Mouse (Mus musculus): ENCODE measurements around the gene Rsc1a1. TPM values are rescaled to one million over a fixed set of nuclear protein-coding genes. Genes with fewer than 3 reads are reported as not detected.

Gene Rsc1a1
- polyA plus RNA-seq (2015; fragmentation: Nextera tagmentation; extraction: Ambion mirVana), result not detected in 2 replicates

DNA sequence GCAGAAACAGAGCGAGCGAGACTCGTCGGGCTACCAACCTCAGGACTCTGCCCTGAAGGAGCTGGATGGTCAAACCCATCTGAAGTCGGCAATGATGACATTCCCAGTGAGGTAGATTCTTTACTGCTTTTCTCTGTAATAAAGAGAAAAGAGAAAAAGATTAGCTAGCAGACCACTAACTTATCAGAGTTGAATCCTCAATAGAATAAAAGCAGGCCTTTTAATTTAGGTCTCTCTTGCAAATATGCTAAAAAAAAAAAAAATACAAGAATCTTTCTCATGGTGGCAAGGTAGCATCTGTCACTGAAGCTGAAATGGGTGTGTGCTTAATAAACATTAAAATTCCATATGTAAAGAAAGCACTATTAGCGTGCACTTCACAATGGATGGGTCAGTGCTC lies at the start of gene Rsc1a1:
TSS of gene Rsc1a1 (minus strand) at position 101 of the 400 bp plus-strand sequence.
- no peak for ATAC-seq
- TF ChIP-seq CTCF (IDR thresholded peaks at IDR 0.05; ENCODE audit: low read depth), result no peak
- Histone ChIP-seq H3K4me3 (ENCODE audit: low read depth, low read length) (no peak within 1 kb of the TSS), H3K36me3 (ENCODE audit: control insufficient read depth, insufficient read depth) (peaks cover 70% of the 10 kb centered on the region), H3K4me1 (replicated peaks; ENCODE audit: control insufficient read depth, insufficient read depth, low read length) (no peaks in the 10 kb centered on the region), H3K9me3 (ENCODE audit: control insufficient read depth) (no peaks in the 10 kb centered on the region), H3K27ac (ENCODE audit: low read depth, low read length) (no peak within 1 kb of the TSS), H3K27me3 (replicated peaks; ENCODE audit: control insufficient read depth, insufficient read depth, low read length) (no peaks in the 10 kb centered on the region), H3K9ac (ENCODE audit: low read depth, low read length) (no peak within 1 kb of the TSS), H3K4me2 (replicated peaks; ENCODE audit: low read depth) (no peak within 1 kb of the TSS)
- 95% methylated on average over 6 of the region's 6 CpGs for WGBS

DNA sequence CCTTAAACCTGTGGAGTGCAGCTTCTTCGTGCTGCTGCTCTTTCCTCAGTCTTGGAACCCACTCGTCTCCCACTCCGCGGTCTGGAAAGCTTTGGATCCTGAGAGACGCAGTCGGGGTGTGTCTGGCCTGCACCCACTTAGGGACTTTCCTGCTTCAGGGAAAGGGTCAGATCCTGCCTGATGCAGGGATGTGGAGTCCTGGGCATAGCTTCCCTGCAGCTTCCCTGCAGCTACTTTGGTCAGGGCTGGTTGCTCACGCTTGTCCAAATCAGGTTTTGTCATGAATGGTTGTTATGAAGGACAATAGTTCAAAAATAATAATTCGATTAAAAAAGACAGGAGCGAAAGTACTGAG lies 49.8 kb upstream of the Rsc1a1 start:
- Histone ChIP-seq H3K27me3 (replicated peaks; ENCODE audit: control insufficient read depth, insufficient read depth, low read length) (no peaks in the 10 kb centered on the region), H3K9ac (ENCODE audit: low read depth, low read length) (no peak overlapping the region), H3K36me3 (ENCODE audit: control insufficient read depth, insufficient read depth) (no peaks in the 10 kb centered on the region), H3K27ac (ENCODE audit: low read depth, low read length) (peak overlapping the region; percentile 35; the same call in 1 of the 2 replicates), H3K4me2 (replicated peaks; ENCODE audit: low read depth) (peak overlapping the region; percentile 65), H3K4me3 (ENCODE audit: low read depth, low read length) (peak overlapping the region; percentile 26; the same call in 1 of the 2 replicates), H3K9me3 (ENCODE audit: control insufficient read depth) (no peaks in the 10 kb centered on the region), H3K4me1 (replicated peaks; ENCODE audit: control insufficient read depth, insufficient read depth, low read length) (no peaks in the 10 kb centered on the region; the same call in none of the 2 replicates)
- WGBS, result 30% methylated on average over 9 of the region's 9 CpGs
- no peak for TF ChIP-seq CTCF (IDR thresholded peaks at IDR 0.05; ENCODE audit: low read depth)
- ATAC-seq, result no peak

DNA sequence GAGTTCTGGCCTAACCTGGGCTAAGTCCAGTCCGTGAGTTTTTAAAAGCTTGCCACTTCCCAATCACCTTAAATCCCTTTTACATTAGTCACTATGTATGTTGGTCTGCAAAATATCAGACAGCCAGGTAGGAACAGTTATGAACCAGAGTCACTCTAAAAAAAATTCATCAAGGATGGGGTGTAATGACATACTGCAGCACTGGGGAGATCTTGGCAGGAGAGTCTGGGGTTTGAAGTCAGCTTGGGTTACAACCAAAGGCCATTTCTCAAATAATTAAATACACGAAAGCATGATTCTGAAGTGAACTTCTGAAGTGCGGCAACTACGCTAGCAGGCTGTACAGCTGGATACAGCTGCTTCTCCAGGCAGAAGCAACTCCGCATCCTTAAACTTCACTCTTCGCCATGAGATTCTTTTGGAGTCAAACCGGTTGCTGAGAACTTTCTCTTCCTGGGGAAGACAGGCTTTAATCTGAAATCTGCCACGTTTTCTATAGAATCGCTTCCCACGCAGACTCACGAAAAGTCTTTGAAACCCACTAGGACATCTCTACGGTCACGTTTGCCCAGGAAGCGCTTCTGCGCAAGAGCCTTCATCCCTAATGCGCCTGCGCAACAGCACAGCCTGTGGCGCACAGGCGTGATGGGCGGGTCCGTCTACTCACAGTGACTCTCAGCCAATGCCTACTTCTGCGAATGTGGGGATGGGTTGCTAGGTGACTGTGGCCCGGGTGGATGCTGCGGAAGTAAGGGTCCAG lies 49.2 kb upstream of the Rsc1a1 start:
- no peaks in the 10 kb centered on the region for H3K27me3 ChIP-seq (replicated peaks; ENCODE audit: control insufficient read depth, insufficient read depth, low read length)
- TF ChIP-seq CTCF (IDR thresholded peaks at IDR 0.05; ENCODE audit: low read depth), result no peak
- H3K9ac ChIP-seq (ENCODE audit: low read depth, low read length), result 0 out of 2 replicates have a peak overlapping the region, but pooled peaks have one; percentile 8
- H3K36me3 ChIP-seq (ENCODE audit: control insufficient read depth, insufficient read depth), result no peaks in the 10 kb centered on the region
- H3K4me3 ChIP-seq (ENCODE audit: low read depth, low read length), result peak overlapping the region; percentile 26
- H3K27ac ChIP-seq (ENCODE audit: low read depth, low read length), result peak overlapping the region; percentile 35; the same call in 1 of the 2 replicates
- peak; percentile 59 for ATAC-seq
- H3K4me2 ChIP-seq (replicated peaks; ENCODE audit: low read depth), result peak overlapping the region; percentile 65
- WGBS, result 6% methylated on average over 24 of the region's 24 CpGs
- H3K4me1 ChIP-seq (replicated peaks; ENCODE audit: control insufficient read depth, insufficient read depth, low read length), result no peaks in the 10 kb centered on the region; the same call in none of the 2 replicates
- no peaks in the 10 kb centered on the region for H3K9me3 ChIP-seq (ENCODE audit: control insufficient read depth)

DNA sequence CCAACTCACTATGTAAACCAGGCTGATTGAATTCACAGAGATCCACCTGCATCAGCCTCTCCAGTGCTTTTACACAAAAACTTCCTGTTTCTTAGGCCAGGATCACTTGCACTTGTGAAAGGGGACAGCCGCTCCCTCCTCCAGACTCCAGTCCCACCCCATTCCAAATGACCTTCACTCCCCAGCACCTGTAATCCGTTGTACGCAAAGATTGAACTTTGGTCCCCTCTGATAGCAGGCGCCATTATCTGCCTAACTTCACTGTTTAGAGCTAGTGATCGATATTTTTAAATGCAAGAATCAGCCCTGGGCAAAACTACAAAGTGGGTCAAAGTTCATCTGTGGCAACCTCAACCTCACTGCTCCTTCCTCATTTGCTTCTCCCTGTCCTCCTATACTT lies 46.4 kb upstream of the Rsc1a1 start:
- H3K4me2 ChIP-seq (replicated peaks; ENCODE audit: low read depth), result no peak overlapping the region
- peak; percentile 88 for ATAC-seq
- no peak for TF ChIP-seq CTCF (IDR thresholded peaks at IDR 0.05; ENCODE audit: low read depth)
- no peak overlapping the region for H3K9ac ChIP-seq (ENCODE audit: low read depth, low read length)
- no peak overlapping the region for H3K4me3 ChIP-seq (ENCODE audit: low read depth, low read length)
- 0 out of 2 replicates have a peak overlapping the region, but pooled peaks have one; percentile 35 for H3K27ac ChIP-seq (ENCODE audit: low read depth, low read length)
- H3K27me3 ChIP-seq (replicated peaks; ENCODE audit: control insufficient read depth, insufficient read depth, low read length), result no peaks in the 10 kb centered on the region
- WGBS, result 33% methylated on average over 5 of the region's 5 CpGs
- no peaks in the 10 kb centered on the region; the same call in none of the 2 replicates for H3K4me1 ChIP-seq (replicated peaks; ENCODE audit: control insufficient read depth, insufficient read depth, low read length)
- H3K9me3 ChIP-seq (ENCODE audit: control insufficient read depth), result no peaks in the 10 kb centered on the region
- no peaks in the 10 kb centered on the region for H3K36me3 ChIP-seq (ENCODE audit: control insufficient read depth, insufficient read depth)

DNA sequence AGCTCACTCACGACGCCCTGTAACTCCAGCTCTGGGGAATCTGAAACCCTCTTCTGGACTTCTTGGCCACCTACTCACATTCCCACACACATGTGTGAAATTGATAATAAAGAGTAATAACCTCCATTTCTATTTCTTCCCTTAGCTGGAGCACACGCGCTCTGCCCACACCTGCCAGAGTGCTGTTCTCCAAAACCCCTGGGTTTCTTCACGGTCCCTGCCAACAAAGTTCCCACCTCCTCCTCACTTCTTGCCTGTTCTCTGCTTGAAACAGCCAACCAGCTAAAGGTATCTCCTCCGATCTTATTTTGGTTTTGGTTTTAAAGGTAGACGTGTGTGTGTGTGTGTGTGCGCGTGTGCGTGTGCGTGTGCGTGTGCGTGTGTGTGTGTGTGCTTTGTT lies 45.0 kb upstream of the Rsc1a1 start:
- H3K4me2 ChIP-seq (replicated peaks; ENCODE audit: low read depth), result no peak overlapping the region
- no peaks in the 10 kb centered on the region for H3K27me3 ChIP-seq (replicated peaks; ENCODE audit: control insufficient read depth, insufficient read depth, low read length)
- no peak overlapping the region for H3K4me3 ChIP-seq (ENCODE audit: low read depth, low read length)
- no peak overlapping the region for H3K9ac ChIP-seq (ENCODE audit: low read depth, low read length)
- ATAC-seq, result no peak
- no peak overlapping the region for H3K27ac ChIP-seq (ENCODE audit: low read depth, low read length)
- TF ChIP-seq CTCF (IDR thresholded peaks at IDR 0.05; ENCODE audit: low read depth), result no peak
- H3K4me1 ChIP-seq (replicated peaks; ENCODE audit: control insufficient read depth, insufficient read depth, low read length), result no peaks in the 10 kb centered on the region; the same call in none of the 2 replicates
- no peaks in the 10 kb centered on the region for H3K36me3 ChIP-seq (ENCODE audit: control insufficient read depth, insufficient read depth)
- WGBS, result 82% methylated on average over 13 of the region's 13 CpGs
- no peaks in the 10 kb centered on the region for H3K9me3 ChIP-seq (ENCODE audit: control insufficient read depth)

DNA sequence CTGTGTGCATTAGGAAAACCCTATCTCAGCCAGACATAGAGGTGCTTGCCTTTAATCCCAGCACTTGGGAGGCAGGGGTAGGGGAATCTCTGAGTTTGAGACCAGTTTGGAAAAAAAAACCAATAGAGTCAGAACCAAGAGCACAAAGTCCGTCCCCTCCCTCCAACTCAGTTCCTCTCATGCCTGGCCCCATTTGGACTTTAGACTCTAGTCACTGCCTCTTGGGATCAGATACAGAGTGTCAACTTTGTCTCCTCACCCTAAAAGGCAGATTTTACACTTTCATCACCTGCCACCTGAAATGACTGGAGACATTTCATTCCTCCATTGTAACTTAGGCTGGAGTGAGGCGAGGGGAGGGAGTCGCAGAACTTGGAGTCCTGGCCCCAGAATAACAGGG lies 43.9 kb upstream of the Rsc1a1 start:
- H3K4me2 ChIP-seq (replicated peaks; ENCODE audit: low read depth), result peak overlapping the region; percentile 17; the same call in 1 of the 2 replicates
- H3K36me3 ChIP-seq (ENCODE audit: control insufficient read depth, insufficient read depth), result no peaks in the 10 kb centered on the region
- 35% methylated on average over 3 of the region's 3 CpGs for WGBS
- H3K9ac ChIP-seq (ENCODE audit: low read depth, low read length), result no peak overlapping the region
- no peak for TF ChIP-seq CTCF (IDR thresholded peaks at IDR 0.05; ENCODE audit: low read depth)
- no peaks in the 10 kb centered on the region for H3K9me3 ChIP-seq (ENCODE audit: control insufficient read depth)
- peak; percentile 79 for ATAC-seq
- no peaks in the 10 kb centered on the region; the same call in none of the 2 replicates for H3K4me1 ChIP-seq (replicated peaks; ENCODE audit: control insufficient read depth, insufficient read depth, low read length)
- no peak overlapping the region for H3K4me3 ChIP-seq (ENCODE audit: low read depth, low read length)
- H3K27me3 ChIP-seq (replicated peaks; ENCODE audit: control insufficient read depth, insufficient read depth, low read length), result no peaks in the 10 kb centered on the region
- H3K27ac ChIP-seq (ENCODE audit: low read depth, low read length), result peak overlapping the region; percentile 76
